Mouse (Mus musculus) intestine, embryonic 15.5 days (tissue): ENCODE data around the gene Casp2. TPM values are rescaled to one million over a fixed set of nuclear protein-coding genes. Genes with fewer than 3 reads are reported as not detected.

ENCODE experiments used
- ATAC-seq: fragments of 200-750 bp; cut with Nextera tagmentation; 2 replicates; pipeline ENCODE4 v1.8.0; 2017; ENCODE audit warnings: moderate TSS enrichment, moderate library complexity
- H3K27ac ChIP-seq: fragments of 300-500 bp; sonication (generic); 2 replicates; pipeline ENCODE4 v1.5.1; 2015; ENCODE audit warnings: mild to moderate bottlenecking, inconsistent platforms
- H3K27me3 ChIP-seq: fragments of 300-500 bp; sonication (generic); replicated peaks from 2 replicates; pipeline ENCODE4 v1.6.1; 2015; ENCODE audit warnings: inconsistent platforms
- H3K36me3 ChIP-seq: fragments of 300-500 bp; sonication (generic); 2 replicates; pipeline ENCODE4 v1.6.1; 2015; ENCODE audit warnings: inconsistent platforms
- H3K4me1 ChIP-seq: fragments of 300-500 bp; sonication (generic); replicated peaks from 2 replicates; pipeline ENCODE4 v1.6.1; 2015; ENCODE audit warnings: inconsistent platforms
- H3K4me2 ChIP-seq: fragments of 300-500 bp; sonication (generic); replicated peaks from 2 replicates; pipeline ENCODE4 v1.6.1; 2015; ENCODE audit warnings: mild to moderate bottlenecking, inconsistent platforms
- H3K4me3 ChIP-seq: fragments of 300-500 bp; sonication (generic); replicated peaks from 2 replicates; pipeline ENCODE4 v1.5.1; 2015; ENCODE audit warnings: inconsistent platforms
- H3K9ac ChIP-seq: fragments of 300-500 bp; sonication (generic); 2 replicates; pipeline ENCODE4 v1.6.1; 2015; ENCODE audit warnings: inconsistent platforms
- H3K9me3 ChIP-seq: fragments of 300-500 bp; sonication (generic); 2 replicates; pipeline ENCODE4 v1.6.1; 2016; ENCODE audit warnings: inconsistent platforms
- WGBS: fragments of 180-500 bp; shearing (Covaris S2); methylation state at CpG from one replicate; pipeline ENCODE4 v1.1.7; 2015; 5-methylcytosine and 5-hydroxymethylcytosine counted together
- polyA plus RNA-seq: library from polyadenylated mRNA; unstranded; fragments of >200 nt; fragmentation: Nextera tagmentation; extraction: Ambion mirVana; gene quantifications from 2 replicates; pipeline ENCODE4 v1.2.1, GENCODE M21; 2015

Gene Casp2
- polyA plus RNA-seq, 1 experiment from 2014 or later = 44.9 TPM

- Histone ChIP-seq H3K27ac (no peak overlapping the region), H3K27me3 (peaks cover 14% of the 10 kb centered on the region), H3K4me3 (no peak overlapping the region), H3K36me3 (no peaks in the 10 kb centered on the region), H3K9me3 (no peaks in the 10 kb centered on the region), H3K9ac (no peak overlapping the region), H3K4me1 (peaks cover 13% of the 10 kb centered on the region), H3K4me2 (no peak overlapping the region)
- 79% methylated on average over 3 of the region's 3 CpGs for WGBS
- ATAC-seq = no peak
Measured at GRCm38 (mm10) chr6:42328757-42329156, 64.0 kb downstream of the Casp2 start.

GRCm38 (mm10) chr6:42330216-42330615 lies 65.4 kb downstream of the Casp2 start:
- no peak for ATAC-seq
- Histone ChIP-seq H3K9me3 (no peaks in the 10 kb centered on the region), H3K4me3 (no peak overlapping the region), H3K27me3 (no peaks in the 10 kb centered on the region; the same call in 1 of the 2 replicates), H3K36me3 (no peaks in the 10 kb centered on the region), H3K4me2 (no peak overlapping the region), H3K9ac (no peak overlapping the region), H3K27ac (no peak overlapping the region), H3K4me1 (no peaks in the 10 kb centered on the region)
- 68% methylated on average over 3 of the region's 3 CpGs for WGBS

GRCm38 (mm10) chr6:42330946-42331345 lies 66.2 kb downstream of the Casp2 start:
- Histone ChIP-seq H3K9ac (no peak overlapping the region), H3K27ac (no peak overlapping the region), H3K27me3 (no peaks in the 10 kb centered on the region), H3K4me3 (no peak overlapping the region), H3K9me3 (no peaks in the 10 kb centered on the region), H3K36me3 (no peaks in the 10 kb centered on the region), H3K4me1 (no peaks in the 10 kb centered on the region), H3K4me2 (no peak overlapping the region)
- ATAC-seq = no peak
- 94% methylated on average over 3 of the region's 3 CpGs for WGBS

Other genes starting within 250 kb of the Casp2 start
- gene Sva, start 226.6 kb upstream of the Casp2 start, polyA plus RNA-seq = not detected in 2 replicates
- not detected in 2 replicates for gene Tas2r139, start 124.0 kb upstream of the Casp2 start, polyA plus RNA-seq
- not detected in 2 replicates for gene Tas2r144, start 49.7 kb upstream of the Casp2 start, polyA plus RNA-seq
- gene Gstk1, start 19.1 kb upstream of the Casp2 start, polyA plus RNA-seq = 24.0 and 26.5 TPM in 2 replicates
- gene Tmem139, start 3.0 kb upstream of the Casp2 start, polyA plus RNA-seq = 9.9 and 11.8 TPM in 2 replicates
- gene Clcn1, start 21.7 kb downstream of the Casp2 start, polyA plus RNA-seq = 0.13 and 0.20 TPM in 2 replicates
- 0.20 and 0.25 TPM in 2 replicates for gene Fam131b, start 59.7 kb downstream of the Casp2 start, polyA plus RNA-seq
- 82.7 and 83.4 TPM in 2 replicates for gene Zyx, start 84.6 kb downstream of the Casp2 start, polyA plus RNA-seq
- 7.6 TPM in 2 replicates for gene Epha1, start 108.3 kb downstream of the Casp2 start, polyA plus RNA-seq
- not detected in 2 replicates for gene Tas2r143, start 135.3 kb downstream of the Casp2 start, polyA plus RNA-seq
- gene Tas2r135, start 140.4 kb downstream of the Casp2 start, polyA plus RNA-seq = not detected in 2 replicates
- not detected in 2 replicates for gene Tas2r126, start 169.6 kb downstream of the Casp2 start, polyA plus RNA-seq
- gene Olfr458, start 200.2 kb downstream of the Casp2 start, polyA plus RNA-seq = not detected in 2 replicates
- not detected in 2 replicates for gene Olfr457, start 211.3 kb downstream of the Casp2 start, polyA plus RNA-seq
- gene Olfr456, start 222.2 kb downstream of the Casp2 start, polyA plus RNA-seq = not detected in 2 replicates